Mouse (Mus musculus): Measurements from ENCODE around the gene Gm43738. TPM values are rescaled to one million over a fixed set of nuclear protein-coding genes. Genes with fewer than 3 reads are reported as not detected.
A peak's percentile ranks its signal among the peaks of the same experiment; 100 is the strongest.

Gene Gm43738
- polyA plus RNA-seq, 1 experiment from 2014 or later = 0.06 TPM

DNA sequence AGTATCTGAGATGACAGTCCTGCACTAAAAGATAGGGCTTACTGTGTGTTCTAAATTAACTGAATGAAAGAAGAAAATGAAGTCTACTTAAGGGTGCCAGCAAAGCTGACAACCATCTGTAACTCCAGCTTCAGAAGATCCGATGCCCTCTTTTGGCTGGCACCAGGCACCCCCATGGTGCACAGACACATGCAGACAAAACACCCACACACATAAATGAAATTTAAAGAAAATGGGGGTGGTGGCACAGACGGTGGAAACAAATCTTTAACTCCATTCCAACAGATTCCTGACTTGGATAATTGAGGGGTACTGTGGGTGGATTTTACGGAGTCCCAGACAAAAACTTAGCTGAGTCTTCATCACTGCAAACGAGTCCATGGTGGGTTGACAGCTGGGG lies 30.9 kb upstream of the Gm43738 start:
- peaks cover 6% of the 10 kb centered on the region; the same call in 1 of the 2 replicates for H3K4me1 ChIP-seq (replicated peaks)
- no peaks in the 10 kb centered on the region for H3K36me3 ChIP-seq
- H3K4me3 ChIP-seq = peak overlapping the region; percentile 41; the same call in 1 of the 2 replicates
- no peak overlapping the region for H3K27ac ChIP-seq
- peak overlapping the region; percentile 73 for H3K4me2 ChIP-seq
- 45% methylated on average over 4 of the region's 4 CpGs for WGBS
- ATAC-seq (replicated peaks; ENCODE audit: insufficient number of reproducible peaks, insufficient read depth, low FRiP score, low read depth) = no peak
- no peak overlapping the region for H3K9ac ChIP-seq
- peaks cover 9% of the 10 kb centered on the region; the same call in 1 of the 2 replicates for H3K27me3 ChIP-seq
- H3K9me3 ChIP-seq (replicated peaks) = no peaks in the 10 kb centered on the region

DNA sequence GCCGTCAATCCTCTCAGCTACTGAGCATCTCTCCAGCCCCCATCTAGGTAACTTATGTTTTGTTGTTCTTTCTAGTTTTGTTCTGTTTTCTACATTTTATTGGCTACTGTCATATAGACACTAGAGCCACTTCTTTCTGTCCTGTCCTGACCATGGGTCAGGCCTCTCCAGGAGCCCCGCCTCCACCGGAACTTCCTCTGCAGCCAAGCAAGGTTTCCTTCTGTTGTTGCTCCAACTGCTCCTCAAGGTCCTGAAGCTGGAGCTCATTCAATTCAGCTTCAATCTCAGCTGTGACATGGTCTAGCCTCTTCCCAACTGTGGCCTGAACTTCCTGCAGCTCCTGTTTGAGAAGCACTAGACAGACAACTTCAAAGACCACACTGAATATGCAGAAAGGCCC lies 29.0 kb upstream of the Gm43738 start:
- no peak overlapping the region for H3K4me2 ChIP-seq
- ATAC-seq (replicated peaks; ENCODE audit: insufficient number of reproducible peaks, insufficient read depth, low FRiP score, low read depth) = no peak
- H3K27ac ChIP-seq = no peak overlapping the region
- peaks cover 6% of the 10 kb centered on the region; the same call in 1 of the 2 replicates for H3K4me1 ChIP-seq (replicated peaks)
- H3K9ac ChIP-seq = no peak overlapping the region
- no peak overlapping the region for H3K4me3 ChIP-seq
- no peaks in the 10 kb centered on the region for H3K9me3 ChIP-seq (replicated peaks)
- H3K27me3 ChIP-seq = no peaks in the 10 kb centered on the region
- no peaks in the 10 kb centered on the region for H3K36me3 ChIP-seq
- 82% methylated on average over 3 of the region's 3 CpGs for WGBS

DNA sequence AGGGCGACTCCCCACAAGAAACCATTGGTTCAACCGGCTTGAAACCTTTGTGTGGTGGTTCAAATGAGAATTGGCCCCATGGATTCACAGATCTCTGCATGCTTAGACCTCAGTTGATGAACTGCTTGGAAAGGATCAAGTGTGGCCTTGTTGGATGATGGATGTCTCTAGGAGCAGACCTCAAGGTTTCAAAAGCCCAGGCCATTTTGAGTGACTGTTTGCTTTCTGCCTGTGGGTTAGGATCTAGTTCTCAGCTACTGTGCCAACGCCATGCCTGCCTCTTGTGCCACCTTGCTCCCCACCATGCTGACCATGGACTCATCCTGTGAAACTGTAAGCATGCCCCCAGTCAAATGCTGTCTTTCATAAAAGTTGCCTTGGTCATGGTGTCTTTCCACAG lies 25.1 kb upstream of the Gm43738 start:
- no peaks in the 10 kb centered on the region for H3K9me3 ChIP-seq (replicated peaks)
- WGBS = 88% methylated on average over 3 of the region's 3 CpGs
- H3K9ac ChIP-seq = no peak overlapping the region
- no peaks in the 10 kb centered on the region for H3K36me3 ChIP-seq
- no peak for ATAC-seq (replicated peaks; ENCODE audit: insufficient number of reproducible peaks, insufficient read depth, low FRiP score, low read depth)
- no peak overlapping the region for H3K4me2 ChIP-seq
- peaks cover 12% of the 10 kb centered on the region for H3K4me1 ChIP-seq (replicated peaks)
- H3K4me3 ChIP-seq = no peak overlapping the region
- H3K27me3 ChIP-seq = no peaks in the 10 kb centered on the region
- H3K27ac ChIP-seq = no peak overlapping the region

DNA sequence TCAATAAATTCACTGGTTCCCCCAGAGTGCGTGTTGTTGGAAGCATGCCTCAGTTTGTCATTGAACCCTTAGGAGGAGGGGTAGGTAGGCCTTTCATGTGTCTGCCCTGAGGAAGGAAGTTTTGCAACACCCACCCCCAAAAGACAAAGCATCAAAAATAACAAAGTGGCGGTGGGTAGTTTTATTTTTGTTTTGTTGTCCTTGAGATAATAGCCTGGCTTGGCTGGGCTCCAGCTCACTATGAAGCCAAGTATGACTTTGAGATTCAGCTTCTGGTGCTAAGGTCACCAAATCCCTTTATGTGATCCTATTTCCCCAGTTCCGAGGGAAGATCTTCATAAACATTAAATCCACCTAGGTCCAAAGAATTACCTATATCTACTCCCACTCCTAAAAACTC lies 23.3 kb upstream of the Gm43738 start:
- 37% methylated on average over 3 of the region's 3 CpGs for WGBS
- H3K9me3 ChIP-seq (replicated peaks) = no peaks in the 10 kb centered on the region
- no peak overlapping the region for H3K4me2 ChIP-seq
- H3K9ac ChIP-seq = no peak overlapping the region
- H3K4me1 ChIP-seq (replicated peaks) = peaks cover 12% of the 10 kb centered on the region
- H3K27ac ChIP-seq = no peak overlapping the region
- no peak overlapping the region for H3K4me3 ChIP-seq
- ATAC-seq (replicated peaks; ENCODE audit: insufficient number of reproducible peaks, insufficient read depth, low FRiP score, low read depth) = no peak
- no peaks in the 10 kb centered on the region for H3K36me3 ChIP-seq
- no peaks in the 10 kb centered on the region for H3K27me3 ChIP-seq

GRCm38 (mm10) chr3:89123313-89123712 lies 22.4 kb upstream of the Gm43738 start:
- Histone ChIP-seq H3K4me3 (no peak overlapping the region), H3K9me3 (replicated peaks) (no peaks in the 10 kb centered on the region), H3K27me3 (no peaks in the 10 kb centered on the region; the same call in 1 of the 2 replicates), H3K4me1 (replicated peaks) (peaks cover 12% of the 10 kb centered on the region), H3K36me3 (no peaks in the 10 kb centered on the region), H3K9ac (no peak overlapping the region), H3K27ac (no peak overlapping the region), H3K4me2 (no peak overlapping the region)
- 64% methylated on average over 2 of the region's 2 CpGs for WGBS
- ATAC-seq (replicated peaks; ENCODE audit: insufficient number of reproducible peaks, insufficient read depth, low FRiP score, low read depth) = no peak

DNA sequence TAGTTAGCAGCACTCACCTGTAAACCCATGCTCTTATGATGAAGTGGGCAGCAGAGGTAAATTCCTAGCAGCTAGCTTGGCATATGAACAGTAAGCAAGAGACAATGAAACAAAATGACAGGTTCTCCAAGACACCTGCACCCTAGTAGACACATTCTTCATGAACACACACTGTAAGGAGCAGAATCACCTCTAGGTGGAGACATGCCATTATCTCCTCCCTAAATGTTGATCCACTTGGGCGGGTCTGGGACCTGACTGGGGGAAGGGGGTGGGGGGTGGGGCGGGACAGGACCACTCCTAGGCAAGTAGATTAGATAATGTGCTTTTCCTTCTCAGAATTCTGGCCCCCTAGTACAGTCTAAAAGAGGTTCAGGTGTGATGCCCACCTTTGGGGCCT lies 14.6 kb upstream of the Gm43738 start:
- 0% methylated on average over 2 of the region's 2 CpGs for WGBS
- no peaks in the 10 kb centered on the region for H3K4me1 ChIP-seq (replicated peaks)

GRCm38 (mm10) chr3:89113058-89113457 lies 12.2 kb upstream of the Gm43738 start:
- no peaks in the 10 kb centered on the region for H3K27me3 ChIP-seq
- H3K27ac ChIP-seq = no peak overlapping the region
- no peak for ATAC-seq (replicated peaks; ENCODE audit: insufficient number of reproducible peaks, insufficient read depth, low FRiP score, low read depth)
- no peaks in the 10 kb centered on the region for H3K36me3 ChIP-seq
- no peaks in the 10 kb centered on the region for H3K9me3 ChIP-seq (replicated peaks)
- H3K4me2 ChIP-seq = no peak overlapping the region
- H3K9ac ChIP-seq = no peak overlapping the region
- H3K4me1 ChIP-seq (replicated peaks) = no peaks in the 10 kb centered on the region
- H3K4me3 ChIP-seq = no peak overlapping the region
- 65% methylated on average over 4 of the region's 4 CpGs for WGBS

More for the DNA sequence above, 14.6 kb upstream of the Gm43738 start:
- Histone ChIP-seq H3K9me3 (replicated peaks) (no peaks in the 10 kb centered on the region), H3K4me3 (no peak overlapping the region), H3K36me3 (no peaks in the 10 kb centered on the region), H3K27me3 (no peaks in the 10 kb centered on the region; the same call in 1 of the 2 replicates), H3K9ac (no peak overlapping the region), H3K4me2 (no peak overlapping the region), H3K27ac (no peak overlapping the region)
- ATAC-seq (replicated peaks; ENCODE audit: insufficient number of reproducible peaks, insufficient read depth, low FRiP score, low read depth) = no peak

GRCm38 (mm10) chr3:89108146-89108545 lies 7.2 kb upstream of the Gm43738 start:
- Histone ChIP-seq H3K4me3 (no peak overlapping the region), H3K9me3 (replicated peaks) (no peaks in the 10 kb centered on the region), H3K4me1 (replicated peaks) (no peaks in the 10 kb centered on the region), H3K27ac (no peak overlapping the region), H3K27me3 (no peaks in the 10 kb centered on the region), H3K4me2 (no peak overlapping the region), H3K9ac (no peak overlapping the region), H3K36me3 (no peaks in the 10 kb centered on the region)
- 50% methylated on average over 1 of the region's 1 CpGs for WGBS
- no peak for ATAC-seq (replicated peaks; ENCODE audit: insufficient number of reproducible peaks, insufficient read depth, low FRiP score, low read depth)

DNA sequence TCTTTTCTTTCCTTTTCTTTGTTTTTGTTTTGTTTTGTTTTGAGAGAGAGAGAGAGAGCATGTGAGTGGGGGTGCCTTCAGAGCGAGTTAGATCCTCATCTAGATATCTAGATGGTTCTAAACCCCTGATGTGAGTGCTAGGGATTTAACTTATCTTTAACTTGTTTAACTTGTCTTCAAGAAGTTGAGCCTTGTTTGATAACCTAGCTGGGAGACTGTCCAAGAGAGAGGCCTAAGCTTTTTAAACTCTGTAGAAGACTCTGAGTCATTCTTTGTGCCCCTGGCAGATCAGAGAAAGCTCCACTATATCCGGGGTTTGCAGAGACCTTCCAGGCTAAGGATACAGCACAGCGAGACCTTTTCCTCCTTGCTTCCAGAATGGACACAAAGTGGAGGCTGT lies 6.6 kb upstream of the Gm43738 start:
- Histone ChIP-seq H3K27me3 (no peaks in the 10 kb centered on the region), H3K4me2 (no peak overlapping the region), H3K4me1 (replicated peaks) (peaks cover 2% of the 10 kb centered on the region; the same call in 1 of the 2 replicates), H3K4me3 (no peak overlapping the region), H3K9me3 (replicated peaks) (no peaks in the 10 kb centered on the region), H3K36me3 (no peaks in the 10 kb centered on the region), H3K27ac (no peak overlapping the region), H3K9ac (no peak overlapping the region)
- no peak for ATAC-seq (replicated peaks; ENCODE audit: insufficient number of reproducible peaks, insufficient read depth, low FRiP score, low read depth)
- 46% methylated on average over 3 of the region's 3 CpGs for WGBS

- Histone ChIP-seq H3K4me1 (replicated peaks) (peaks cover 6% of the 10 kb centered on the region; the same call in 1 of the 2 replicates), H3K4me3 (no peak overlapping the region), H3K36me3 (no peaks in the 10 kb centered on the region), H3K4me2 (no peak overlapping the region), H3K27ac (no peak overlapping the region), H3K9ac (no peak overlapping the region), H3K27me3 (no peaks in the 10 kb centered on the region), H3K9me3 (replicated peaks) (no peaks in the 10 kb centered on the region)
- ATAC-seq (replicated peaks; ENCODE audit: insufficient number of reproducible peaks, insufficient read depth, low FRiP score, low read depth) = no peak
These were observed 6.0 kb upstream of the Gm43738 start for GRCm38 (mm10) chr3:89106881-89107280.

DNA sequence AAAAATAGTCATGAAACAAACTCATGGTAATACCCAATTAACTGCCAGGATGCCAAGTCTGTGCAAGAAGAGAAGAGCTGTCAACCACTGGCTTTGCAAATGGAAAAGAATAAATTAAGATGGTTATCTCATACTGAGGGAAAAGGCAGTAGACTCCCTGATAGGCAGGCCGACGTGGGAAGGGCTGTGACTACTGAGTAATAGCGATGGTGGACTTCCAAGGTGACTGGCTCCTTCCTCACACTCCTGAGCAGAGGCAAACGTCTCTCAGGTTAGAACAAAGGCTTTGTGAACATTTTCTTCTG lies 2.3 kb upstream of the Gm43738 start:
- 73% methylated on average over 4 of the region's 4 CpGs for whole genome bisulfite sequencing

DNA sequence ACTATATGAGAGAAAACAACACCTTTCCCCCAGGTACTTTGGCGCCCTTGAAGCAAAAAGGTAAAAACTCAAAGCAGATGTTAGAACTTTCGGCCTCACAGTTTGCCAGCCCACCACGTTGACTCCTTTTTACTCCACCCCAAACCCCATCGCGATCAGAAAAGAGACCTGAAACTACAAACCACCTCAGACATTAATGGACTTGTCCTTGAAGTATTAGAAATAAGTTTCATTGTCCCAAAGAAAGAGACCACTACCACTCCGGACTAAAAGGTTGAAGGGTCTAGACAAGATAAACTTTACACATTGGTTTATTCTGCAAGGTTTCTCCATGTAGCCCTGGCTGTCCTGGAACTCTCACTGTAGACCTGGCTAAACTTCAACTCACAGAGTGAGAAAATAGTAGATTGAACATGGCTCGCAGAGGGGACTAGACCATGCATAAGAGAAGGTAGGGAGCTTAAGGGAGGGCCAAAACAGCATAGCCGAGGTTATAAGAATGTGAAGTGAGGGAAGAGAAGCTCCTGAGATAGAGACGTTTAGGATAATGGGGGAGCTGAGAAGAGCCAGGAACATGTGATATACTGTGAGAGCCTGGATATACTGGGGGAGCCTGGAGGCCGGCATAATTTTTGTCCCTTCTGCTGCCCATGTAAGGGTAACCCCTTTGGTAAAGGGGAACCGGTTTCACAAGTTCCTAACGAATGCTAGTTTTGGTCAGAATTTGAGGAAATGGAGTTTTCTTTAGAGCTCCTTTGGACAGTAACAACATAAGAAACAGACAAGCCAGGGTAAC lies 1.8 kb upstream of the Gm43738 start:
- Histone ChIP-seq H3K4me3 (peak overlapping the region; percentile 72), H3K36me3 (peaks cover 7% of the 10 kb centered on the region; the same call in 1 of the 2 replicates), H3K4me2 (peak overlapping the region; percentile 62), H3K9me3 (replicated peaks) (no peaks in the 10 kb centered on the region), H3K27me3 (no peaks in the 10 kb centered on the region), H3K4me1 (replicated peaks) (peaks cover 20% of the 10 kb centered on the region), H3K27ac (peak overlapping the region; percentile 24; the same call in 1 of the 2 replicates), H3K9ac (no peak overlapping the region)
- no peak for ATAC-seq (replicated peaks; ENCODE audit: insufficient number of reproducible peaks, insufficient read depth, low FRiP score, low read depth)
- WGBS = 62% methylated on average over 12 of the region's 12 CpGs

More for the DNA sequence above, 2.3 kb upstream of the Gm43738 start:
- H3K4me1 ChIP-seq (replicated peaks) = peaks cover 20% of the 10 kb centered on the region
- no peak overlapping the region for H3K4me2 ChIP-seq
- ATAC-seq (replicated peaks; ENCODE audit: insufficient number of reproducible peaks, insufficient read depth, low FRiP score, low read depth) = no peak
- no peaks in the 10 kb centered on the region for H3K27me3 ChIP-seq
- peaks cover 4% of the 10 kb centered on the region; the same call in 1 of the 2 replicates for H3K36me3 ChIP-seq
- H3K9ac ChIP-seq = no peak overlapping the region
- H3K4me3 ChIP-seq = no peak overlapping the region
- H3K27ac ChIP-seq = no peak overlapping the region
- no peaks in the 10 kb centered on the region for H3K9me3 ChIP-seq (replicated peaks)
